Mouse (Mus musculus): ENCODE results near the gene Gpatch1. TPM values are rescaled to one million over a fixed set of nuclear protein-coding genes. Genes with fewer than 3 reads are reported as not detected.

Gene Gpatch1
- polyA plus RNA-seq, 1 experiment: 12.7 TPM

- Histone ChIP-seq H3K27ac (ENCODE audit: insufficient read depth, low read length) (no peak overlapping the region), H3K36me3 (ENCODE audit: control insufficient read depth, insufficient read depth, low read length, poor library complexity, severe bottlenecking) (no peaks in the 10 kb centered on the region), H3K27me3 (ENCODE audit: control insufficient read depth, insufficient read depth, low read length, poor library complexity, severe bottlenecking) (no peaks in the 10 kb centered on the region), H3K4me3 (ENCODE audit: low read depth, low read length) (no peak overlapping the region), H3K9me3 (replicated peaks; ENCODE audit: control insufficient read depth, insufficient read depth, low read length, poor library complexity, severe bottlenecking) (no peaks in the 10 kb centered on the region), H3K9ac (ENCODE audit: low read depth, poor library complexity, severe bottlenecking) (no peak overlapping the region), H3K4me1 (ENCODE audit: control insufficient read depth, insufficient read depth, low read length) (peaks cover 6% of the 10 kb centered on the region)
- TF ChIP-seq EP300 (IDR thresholded peaks at IDR 0.05; ENCODE audit: insufficient read depth, low read depth, low read length) (no peak), CTCF (IDR thresholded peaks at IDR 0.05; ENCODE audit: low read depth, low read length) (no peak), POLR2A (IDR thresholded peaks at IDR 0.05; ENCODE audit: insufficient read depth, low read length) (no peak)
These were observed 37.1 kb upstream of the Gpatch1 start for GRCm38 (mm10) chr7:35355303-35355872.

DNA sequence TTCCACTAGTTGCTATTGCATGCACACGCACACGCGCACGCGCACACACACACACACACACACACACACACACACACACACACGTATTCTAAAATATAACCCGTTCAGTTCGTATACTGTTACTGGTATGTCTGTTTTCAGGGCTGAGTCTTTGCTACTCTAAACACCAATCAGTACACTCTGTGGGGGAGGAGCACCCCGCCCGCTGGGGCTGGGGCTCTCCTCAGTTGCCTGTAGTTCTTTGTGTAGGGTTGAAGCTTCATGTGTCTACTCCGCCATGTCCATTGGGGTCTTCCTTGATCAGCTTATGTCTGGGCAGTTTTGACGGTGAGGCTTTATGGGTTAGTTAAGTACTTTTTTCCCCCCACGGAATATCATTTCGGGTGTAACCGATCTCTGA, 35.1 kb upstream of the Gpatch1 start:
- H3K4me1 ChIP-seq (ENCODE audit: control insufficient read depth, insufficient read depth, low read length): peaks cover 11% of the 10 kb centered on the region
- no peak overlapping the region; the same call in 1 of the 2 replicates for H3K4me3 ChIP-seq (ENCODE audit: low read depth, low read length)
- no peaks in the 10 kb centered on the region for H3K9me3 ChIP-seq (replicated peaks; ENCODE audit: control insufficient read depth, insufficient read depth, low read length, poor library complexity, severe bottlenecking)
- no peaks in the 10 kb centered on the region for H3K36me3 ChIP-seq (ENCODE audit: control insufficient read depth, insufficient read depth, low read length, poor library complexity, severe bottlenecking)
- no peak for TF ChIP-seq CTCF (IDR thresholded peaks at IDR 0.05; ENCODE audit: low read depth, low read length)
- no peak for TF ChIP-seq POLR2A (IDR thresholded peaks at IDR 0.05; ENCODE audit: insufficient read depth, low read length)
- no peak for TF ChIP-seq EP300 (IDR thresholded peaks at IDR 0.05; ENCODE audit: insufficient read depth, low read depth, low read length)
- H3K9ac ChIP-seq (ENCODE audit: low read depth, poor library complexity, severe bottlenecking): peak overlapping the region; percentile 21; the same call in 1 of the 2 replicates
- H3K27me3 ChIP-seq (ENCODE audit: control insufficient read depth, insufficient read depth, low read length, poor library complexity, severe bottlenecking): no peaks in the 10 kb centered on the region
- H3K27ac ChIP-seq (ENCODE audit: insufficient read depth, low read length): no peak overlapping the region

DNA sequence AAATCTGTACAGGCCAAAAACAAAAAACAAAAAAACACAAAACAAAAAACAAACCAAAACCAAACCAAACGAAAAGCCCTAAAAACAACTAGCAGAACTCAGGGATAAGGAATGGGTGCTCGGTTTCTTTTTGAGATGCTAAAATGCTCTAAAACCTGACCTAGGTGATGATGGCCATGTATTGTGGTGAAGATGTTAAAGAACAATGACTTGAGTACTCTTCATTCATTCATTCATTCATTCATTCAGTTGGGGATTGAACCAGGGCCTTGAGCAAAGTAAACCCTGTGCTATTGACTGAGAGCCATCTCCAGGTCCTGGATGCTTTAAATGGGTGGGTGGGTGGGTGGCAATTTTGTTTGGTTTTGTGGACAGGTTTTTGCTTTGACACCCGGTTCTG, 32.9 kb upstream of the Gpatch1 start:
- Histone ChIP-seq H3K27ac (ENCODE audit: insufficient read depth, low read length) (peak overlapping the region; percentile 60), H3K9me3 (replicated peaks; ENCODE audit: control insufficient read depth, insufficient read depth, low read length, poor library complexity, severe bottlenecking) (no peaks in the 10 kb centered on the region), H3K36me3 (ENCODE audit: control insufficient read depth, insufficient read depth, low read length, poor library complexity, severe bottlenecking) (no peaks in the 10 kb centered on the region), H3K4me1 (ENCODE audit: control insufficient read depth, insufficient read depth, low read length) (peaks cover 15% of the 10 kb centered on the region), H3K27me3 (ENCODE audit: control insufficient read depth, insufficient read depth, low read length, poor library complexity, severe bottlenecking) (no peaks in the 10 kb centered on the region), H3K4me3 (ENCODE audit: low read depth, low read length) (no peak overlapping the region), H3K9ac (ENCODE audit: low read depth, poor library complexity, severe bottlenecking) (no peak overlapping the region)
- no peak for TF ChIP-seq EP300 (IDR thresholded peaks at IDR 0.05; ENCODE audit: insufficient read depth, low read depth, low read length)
- TF ChIP-seq POLR2A (IDR thresholded peaks at IDR 0.05; ENCODE audit: insufficient read depth, low read length): no peak
- no peak for TF ChIP-seq CTCF (IDR thresholded peaks at IDR 0.05; ENCODE audit: low read depth, low read length)

- no peaks in the 10 kb centered on the region for H3K9me3 ChIP-seq (replicated peaks; ENCODE audit: control insufficient read depth, insufficient read depth, low read length, poor library complexity, severe bottlenecking)
- no peak overlapping the region for H3K9ac ChIP-seq (ENCODE audit: low read depth, poor library complexity, severe bottlenecking)
- peaks cover 14% of the 10 kb centered on the region for H3K4me1 ChIP-seq (ENCODE audit: control insufficient read depth, insufficient read depth, low read length)
- H3K4me3 ChIP-seq (ENCODE audit: low read depth, low read length): no peak overlapping the region
- no peaks in the 10 kb centered on the region for H3K36me3 ChIP-seq (ENCODE audit: control insufficient read depth, insufficient read depth, low read length, poor library complexity, severe bottlenecking)
- no peaks in the 10 kb centered on the region for H3K27me3 ChIP-seq (ENCODE audit: control insufficient read depth, insufficient read depth, low read length, poor library complexity, severe bottlenecking)
- no peak overlapping the region for H3K27ac ChIP-seq (ENCODE audit: insufficient read depth, low read length)
- TF ChIP-seq POLR2A (IDR thresholded peaks at IDR 0.05; ENCODE audit: insufficient read depth, low read length) (no peak), EP300 (IDR thresholded peaks at IDR 0.05; ENCODE audit: insufficient read depth, low read depth, low read length) (no peak), CTCF (IDR thresholded peaks at IDR 0.05; ENCODE audit: low read depth, low read length) (no peak)
These were observed 31.8 kb upstream of the Gpatch1 start for GRCm38 (mm10) chr7:35349886-35350684.

- no peaks in the 10 kb centered on the region for H3K9me3 ChIP-seq (replicated peaks; ENCODE audit: control insufficient read depth, insufficient read depth, low read length, poor library complexity, severe bottlenecking)
- H3K4me3 ChIP-seq (ENCODE audit: low read depth, low read length): no peak overlapping the region
- H3K36me3 ChIP-seq (ENCODE audit: control insufficient read depth, insufficient read depth, low read length, poor library complexity, severe bottlenecking): no peaks in the 10 kb centered on the region
- peaks cover 14% of the 10 kb centered on the region for H3K4me1 ChIP-seq (ENCODE audit: control insufficient read depth, insufficient read depth, low read length)
- H3K27ac ChIP-seq (ENCODE audit: insufficient read depth, low read length): no peak overlapping the region
- TF ChIP-seq CTCF (IDR thresholded peaks at IDR 0.05; ENCODE audit: low read depth, low read length) (no peak), EP300 (IDR thresholded peaks at IDR 0.05; ENCODE audit: insufficient read depth, low read depth, low read length) (no peak), POLR2A (IDR thresholded peaks at IDR 0.05; ENCODE audit: insufficient read depth, low read length) (no peak)
- no peak overlapping the region for H3K9ac ChIP-seq (ENCODE audit: low read depth, poor library complexity, severe bottlenecking)
- H3K27me3 ChIP-seq (ENCODE audit: control insufficient read depth, insufficient read depth, low read length, poor library complexity, severe bottlenecking): no peaks in the 10 kb centered on the region
These were observed 30.8 kb upstream of the Gpatch1 start for GRCm38 (mm10) chr7:35349022-35349421.

Data from ES-Bruce4 (cell line).